Mouse (Mus musculus) cerebellum, postnatal 10 days (tissue): ENCODE data around the gene Grhl3.
"Not testable (repeated sequence)": the region's sequence is repeated elsewhere in the genome, so short reads cannot be mapped to it uniquely, and the experiment has no call there.

Experiments
- DNase-seq, 2 experiments: peaks; one replicate each; pipeline ENCODE4 v3.0.0; 2021; ENCODE audit warnings: mixed read lengths in 2 of 2

Gene Grhl3

GRCm38 (mm10) chr4:135573251-135573808 is at the start of gene Grhl3:
Grhl3 (minus strand) TSS chr4:135573630.
- DNase-seq = peak; percentile 42 to 44

- no peak for DNase-seq
Observed at GRCm38 (mm10) chr4:135622290-135622689, 48.9 kb upstream of the Grhl3 start.

GRCm38 (mm10) chr4:135620461-135620860 is 47.0 kb upstream of the Grhl3 start:
- DNase-seq = no peak

- DNase-seq = no peak
Observed at GRCm38 (mm10) chr4:135617783-135618470, 44.5 kb upstream of the Grhl3 start.

GRCm38 (mm10) chr4:135617038-135617437 is 43.6 kb upstream of the Grhl3 start:
- no peak for DNase-seq

- DNase-seq = not testable (repeated sequence)
Observed at GRCm38 (mm10) chr4:135615307-135615706, 41.9 kb upstream of the Grhl3 start.

- DNase-seq = no peak
Observed at GRCm38 (mm10) chr4:135609986-135610385, 36.6 kb upstream of the Grhl3 start.

- DNase-seq = no peak
Observed at GRCm38 (mm10) chr4:135607979-135608885, 34.8 kb upstream of the Grhl3 start.

- peak; percentile 53 to 55 for DNase-seq
Observed at GRCm38 (mm10) chr4:135606271-135606670, 32.8 kb upstream of the Grhl3 start.

- no peak for DNase-seq
Observed at GRCm38 (mm10) chr4:135601530-135601929, 28.1 kb upstream of the Grhl3 start.

GRCm38 (mm10) chr4:135599497-135600182 is 26.2 kb upstream of the Grhl3 start:
- DNase-seq = no peak

- no peak for DNase-seq
Observed at GRCm38 (mm10) chr4:135598998-135599397, 25.6 kb upstream of the Grhl3 start.

GRCm38 (mm10) chr4:135597571-135597970 is 24.1 kb upstream of the Grhl3 start:
- DNase-seq = no peak

- peak; percentile 57 to 75 for DNase-seq
Observed at GRCm38 (mm10) chr4:135595943-135596342, 22.5 kb upstream of the Grhl3 start.

- peak in 1 of 2 experiments; percentile 42 for DNase-seq
Observed at GRCm38 (mm10) chr4:135591610-135592304, 18.3 kb upstream of the Grhl3 start.

- peak; percentile 78 to 84 for DNase-seq
Observed at GRCm38 (mm10) chr4:135591086-135591485, 17.7 kb upstream of the Grhl3 start.

- no peak for DNase-seq
Observed at GRCm38 (mm10) chr4:135584838-135585237, 11.4 kb upstream of the Grhl3 start.

- no peak for DNase-seq
Observed at GRCm38 (mm10) chr4:135581222-135581910, 7.9 kb upstream of the Grhl3 start.

GRCm38 (mm10) chr4:135579695-135580094 is 6.3 kb upstream of the Grhl3 start:
- no peak for DNase-seq

GRCm38 (mm10) chr4:135578490-135578889 is 5.1 kb upstream of the Grhl3 start:
- DNase-seq = no peak

- DNase-seq = no peak
Observed at GRCm38 (mm10) chr4:135575365-135576140, 2.1 kb upstream of the Grhl3 start.
